Mouse (Mus musculus): ENCODE data around the gene Scgb1a1. TPM values are rescaled to one million over a fixed set of nuclear protein-coding genes. Genes with fewer than 3 reads are reported as not detected.
"Not testable (repeated sequence)": the region's sequence is repeated elsewhere in the genome, so short reads cannot be mapped to it uniquely, and the experiment has no call there.

Scgb1a1 gene
- not detected in 2 replicates for polyA plus RNA-seq (2015; fragmentation: Nextera tagmentation; extraction: Ambion mirVana)

- no peaks in the 10 kb centered on the region for H3K36me3 ChIP-seq (ENCODE audit: insufficient read depth, low read length)
- no peak for DNase-seq (ENCODE audit: low spot score)
- 85% methylated on average over 4 of the region's 4 CpGs for WGBS
- no peaks in the 10 kb centered on the region for H3K27me3 ChIP-seq (ENCODE audit: insufficient read depth, low read length)
- H3K4me2 ChIP-seq (ENCODE audit: low read length): no peak within 1 kb of the TSS
- no peak within 1 kb of the TSS for H3K4me3 ChIP-seq (replicated peaks; ENCODE audit: low read depth, low read length)
- H3K9ac ChIP-seq (ENCODE audit: low read depth, low read length): no peak within 1 kb of the TSS
- no peak for ATAC-seq (replicated peaks; ENCODE audit: low FRiP score, low read depth)
- no peaks in the 10 kb centered on the region for H3K9me3 ChIP-seq (replicated peaks; ENCODE audit: low read length)
- no peak within 1 kb of the TSS for H3K27ac ChIP-seq
- TF ChIP-seq CTCF (IDR thresholded peaks at IDR 0.05; ENCODE audit: low read depth): no peak
- no peaks in the 10 kb centered on the region for H3K4me1 ChIP-seq (replicated peaks; ENCODE audit: insufficient read depth, low read length)
These were observed at the start of gene Scgb1a1 for GRCm38 (mm10) chr19:9087821-9088220. Gene Scgb1a1 (minus strand): TSS chr19:9087958.

- H3K27me3 ChIP-seq (ENCODE audit: insufficient read depth, low read length): no peaks in the 10 kb centered on the region
- 83% methylated on average over 1 of the region's 1 CpGs for WGBS
- no peaks in the 10 kb centered on the region for H3K36me3 ChIP-seq (ENCODE audit: insufficient read depth, low read length)
- H3K4me2 ChIP-seq (ENCODE audit: low read length): no peak overlapping the region
- no peaks in the 10 kb centered on the region for H3K9me3 ChIP-seq (replicated peaks; ENCODE audit: low read length)
- no peak for ATAC-seq (replicated peaks; ENCODE audit: low FRiP score, low read depth)
- H3K9ac ChIP-seq (ENCODE audit: low read depth, low read length): no peak overlapping the region
- no peak for TF ChIP-seq CTCF (IDR thresholded peaks at IDR 0.05; ENCODE audit: low read depth)
- H3K4me1 ChIP-seq (replicated peaks; ENCODE audit: insufficient read depth, low read length): no peaks in the 10 kb centered on the region
- no peak overlapping the region for H3K4me3 ChIP-seq (replicated peaks; ENCODE audit: low read depth, low read length)
- H3K27ac ChIP-seq: no peak overlapping the region
- DNase-seq (ENCODE audit: low spot score): no peak
These were observed 49.4 kb upstream of the Scgb1a1 start for GRCm38 (mm10) chr19:9137159-9137558.

- Histone ChIP-seq H3K27me3 (ENCODE audit: insufficient read depth, low read length) (no peaks in the 10 kb centered on the region), H3K36me3 (ENCODE audit: insufficient read depth, low read length) (no peaks in the 10 kb centered on the region), H3K4me1 (replicated peaks; ENCODE audit: insufficient read depth, low read length) (no peaks in the 10 kb centered on the region), H3K27ac (no peak within 1 kb of the TSS), H3K9ac (ENCODE audit: low read depth, low read length) (peak within 1 kb of the TSS; percentile 63), H3K9me3 (replicated peaks; ENCODE audit: low read length) (no peaks in the 10 kb centered on the region), H3K4me3 (replicated peaks; ENCODE audit: low read depth, low read length) (peak within 1 kb of the TSS; percentile 58), H3K4me2 (ENCODE audit: low read length) (peak within 1 kb of the TSS; percentile 96)
- DNase-seq (ENCODE audit: low spot score): peak; percentile 94
- WGBS: 12% methylated on average over 31 of the region's 31 CpGs
- ATAC-seq (replicated peaks; ENCODE audit: low FRiP score, low read depth): peak; percentile 91
- TF ChIP-seq CTCF (IDR thresholded peaks at IDR 0.05; ENCODE audit: low read depth): no peak
These were observed 48.0 kb upstream of the Scgb1a1 start, which contains the start of gene Asrgl1 for GRCm38 (mm10) chr19:9135512-9136331. Gene Asrgl1 (minus strand): TSS chr19:9135636.

- H3K4me3 ChIP-seq (replicated peaks; ENCODE audit: low read depth, low read length): peak overlapping the region; percentile 58
- H3K4me2 ChIP-seq (ENCODE audit: low read length): peak overlapping the region; percentile 96
- H3K9ac ChIP-seq (ENCODE audit: low read depth, low read length): peak overlapping the region; percentile 63
- no peaks in the 10 kb centered on the region for H3K27me3 ChIP-seq (ENCODE audit: insufficient read depth, low read length)
- TF ChIP-seq CTCF (IDR thresholded peaks at IDR 0.05; ENCODE audit: low read depth): no peak
- WGBS: 1% methylated on average over 33 of the region's 37 CpGs
- DNase-seq (ENCODE audit: low spot score) (peak; percentile 31), ATAC-seq (replicated peaks; ENCODE audit: low FRiP score, low read depth) (peak; percentile 55)
- H3K9me3 ChIP-seq (replicated peaks; ENCODE audit: low read length): no peaks in the 10 kb centered on the region
- H3K4me1 ChIP-seq (replicated peaks; ENCODE audit: insufficient read depth, low read length): no peaks in the 10 kb centered on the region
- H3K36me3 ChIP-seq (ENCODE audit: insufficient read depth, low read length): no peaks in the 10 kb centered on the region
- H3K27ac ChIP-seq: no peak overlapping the region
These were observed 47.2 kb upstream of the Scgb1a1 start for GRCm38 (mm10) chr19:9134746-9135511.

- ATAC-seq (replicated peaks; ENCODE audit: low FRiP score, low read depth): no peak
- no peak overlapping the region for H3K9ac ChIP-seq (ENCODE audit: low read depth, low read length)
- no peaks in the 10 kb centered on the region for H3K9me3 ChIP-seq (replicated peaks; ENCODE audit: low read length)
- WGBS: 17% methylated on average over 1 of the region's 1 CpGs
- no peak overlapping the region for H3K4me3 ChIP-seq (replicated peaks; ENCODE audit: low read depth, low read length)
- H3K4me2 ChIP-seq (ENCODE audit: low read length): no peak overlapping the region
- H3K4me1 ChIP-seq (replicated peaks; ENCODE audit: insufficient read depth, low read length): no peaks in the 10 kb centered on the region
- no peaks in the 10 kb centered on the region for H3K27me3 ChIP-seq (ENCODE audit: insufficient read depth, low read length)
- TF ChIP-seq CTCF (IDR thresholded peaks at IDR 0.05; ENCODE audit: low read depth): no peak
- 0 out of 2 replicates have a peak, but pooled peaks cover 4% of the 10 kb centered on the region for H3K36me3 ChIP-seq (ENCODE audit: insufficient read depth, low read length)
- no peak overlapping the region for H3K27ac ChIP-seq
- DNase-seq (ENCODE audit: low spot score): peak; percentile 34
These were observed 42.2 kb upstream of the Scgb1a1 start for GRCm38 (mm10) chr19:9129996-9130395.

- ATAC-seq (replicated peaks; ENCODE audit: low FRiP score, low read depth) (no peak), DNase-seq (ENCODE audit: low spot score) (no peak)
- Histone ChIP-seq H3K4me3 (replicated peaks; ENCODE audit: low read depth, low read length) (no peak overlapping the region), H3K36me3 (ENCODE audit: insufficient read depth, low read length) (0 out of 2 replicates have a peak, but pooled peaks cover 4% of the 10 kb centered on the region), H3K9ac (ENCODE audit: low read depth, low read length) (no peak overlapping the region), H3K27ac (no peak overlapping the region), H3K4me2 (ENCODE audit: low read length) (no peak overlapping the region), H3K9me3 (replicated peaks; ENCODE audit: low read length) (no peaks in the 10 kb centered on the region), H3K27me3 (ENCODE audit: insufficient read depth, low read length) (no peaks in the 10 kb centered on the region), H3K4me1 (replicated peaks; ENCODE audit: insufficient read depth, low read length) (no peaks in the 10 kb centered on the region)
- no peak for TF ChIP-seq CTCF (IDR thresholded peaks at IDR 0.05; ENCODE audit: low read depth)
- WGBS: 91% methylated on average over 4 of the region's 4 CpGs
These were observed 40.9 kb upstream of the Scgb1a1 start for GRCm38 (mm10) chr19:9128499-9129194.

GRCm38 (mm10) chr19:9123986-9124385, 36.2 kb upstream of the Scgb1a1 start:
- H3K27me3 ChIP-seq (ENCODE audit: insufficient read depth, low read length); ATAC-seq (replicated peaks; ENCODE audit: low FRiP score, low read depth): not testable (repeated sequence)
- 95% methylated on average over 2 of the region's 2 CpGs for WGBS

More at GRCm38 (mm10) chr19:9123986-9124385, 36.2 kb upstream of the Scgb1a1 start:
- not testable (repeated sequence) for H3K4me3 ChIP-seq (replicated peaks; ENCODE audit: low read depth, low read length); H3K9me3 ChIP-seq (replicated peaks; ENCODE audit: low read length); H3K27ac ChIP-seq; H3K4me2 ChIP-seq (ENCODE audit: low read length); DNase-seq (ENCODE audit: low spot score); H3K9ac ChIP-seq (ENCODE audit: low read depth, low read length); H3K4me1 ChIP-seq (replicated peaks; ENCODE audit: insufficient read depth, low read length); H3K36me3 ChIP-seq (ENCODE audit: insufficient read depth, low read length)

Measured in kidney, postnatal 0 days (tissue).